Mouse (Mus musculus) left cerebral cortex, adult 2 months (tissue): ENCODE data around the gene Zfp420. TPM values are rescaled to one million over a fixed set of nuclear protein-coding genes. Genes with fewer than 3 reads are reported as not detected.

Experiments used
- DNase-seq, 2 experiments: peaks; one replicate each; pipeline ENCODE4 v3.0.0; 2021 to 2022; ENCODE audit warnings: low spot score in 2 of 2, mixed read lengths in 1 of 2; ENCODE audit errors: extremely low spot score in 1 of 2
- H3K27ac ChIP-seq: fragments of 200-600 bp; 2 replicates; pipeline ENCODE4 v1.8.1; 2022
- H3K4me3 ChIP-seq: fragments of 200-600 bp; 2 replicates; pipeline ENCODE4 v1.8.1; 2022
- CTCF ChIP-seq: fragments of 200-600 bp; IDR thresholded peaks from 2 replicates; pipeline ENCODE4 v1.8.1; 2022; ENCODE audit warnings: antibody characterized with exemption, mild to moderate bottlenecking, moderate library complexity
- intact Hi-C: fragments of 180-260 bp; cut with DNase I; formaldehyde crosslinking; loops from one replicate; pipeline ENCODE4 v1.15.1; 2025
- long read RNA-seq, 2 experiments: library from polyadenylated mRNA; stranded (forward); transcript quantifications; one replicate each; pipeline ENCODE4 v2.0.0; 2021; ENCODE audit warnings: borderline mapping rate in 2 of 2
- total RNA-seq, 2 experiments: library from RNA; stranded (reverse); gene quantifications; 2 replicates each; pipeline ENCODE4 v1.2.3; 2021

The Zfp420 gene
- total RNA-seq: 10 to 100 TPM; 15.3 to 16.8 TPM
- long read RNA-seq, experiment 1, transcript Zfp420-202 (4 exons, 2,537 nt): major isoform, 8 of 12 reads
- long read RNA-seq, experiment 1, partial matches to known transcripts: 2 of 12 reads
- long read RNA-seq, experiment 1, other reads (novel, unspliced or antisense): 0 of 12 reads
- long read RNA-seq, experiment 2, transcript Zfp420-202 (4 exons, 2,537 nt): major isoform, 5 of 11 reads
- long read RNA-seq, experiment 2, partial matches to known transcripts: 3 of 11 reads
- long read RNA-seq, experiment 2, other reads (novel, unspliced or antisense): 3 of 11 reads

DNA sequence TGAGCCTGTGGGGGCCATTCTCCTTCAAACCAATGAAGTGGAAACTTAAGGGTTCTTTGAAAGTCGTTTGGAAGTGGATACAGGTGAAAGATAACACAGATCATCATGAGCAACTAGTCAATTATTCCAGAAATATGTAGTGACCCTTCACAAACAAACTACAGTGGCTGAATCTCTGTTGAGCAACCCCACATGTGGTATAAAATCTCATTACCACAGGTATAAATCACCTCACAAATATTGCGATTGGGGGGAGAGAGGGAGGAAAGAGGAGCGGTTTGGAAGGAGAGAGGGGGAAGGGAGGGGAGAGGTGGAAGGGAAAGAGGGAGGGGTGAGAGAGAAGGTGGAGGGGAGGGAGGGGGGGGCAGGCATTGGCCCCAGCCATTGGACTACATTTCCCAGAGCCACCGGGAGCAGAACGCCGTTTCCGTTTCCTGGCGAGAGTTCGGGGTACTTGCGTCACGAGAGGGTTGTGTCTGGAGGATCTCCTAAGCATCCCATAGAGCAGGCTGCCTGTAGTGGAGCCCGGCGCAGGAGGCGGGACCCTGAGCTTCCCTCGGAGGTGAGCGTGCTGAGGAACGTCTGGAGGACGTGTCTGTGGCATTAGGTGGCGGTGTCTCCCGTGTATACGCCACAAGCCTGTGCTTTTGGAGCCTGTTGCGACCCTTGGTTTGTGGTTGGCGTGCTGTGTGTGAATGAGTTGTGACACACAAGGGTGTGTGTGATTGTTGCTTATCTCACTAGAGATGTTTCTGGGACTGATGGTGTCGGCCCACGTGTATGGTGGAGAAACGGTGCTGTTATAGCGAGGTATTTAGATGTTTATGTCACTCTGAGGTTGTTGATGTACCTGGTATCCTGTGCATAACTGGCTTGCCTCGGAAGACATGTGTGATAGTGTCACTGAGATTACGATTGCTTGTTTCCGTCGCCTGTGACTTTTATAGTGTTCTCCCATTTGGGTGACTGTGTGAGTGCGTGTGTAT is at the start of gene Zfp420:
Gene Zfp420, plus strand, starts transcription at position 448 of the 986 bp plus-strand sequence.
- intact Hi-C loops: loop anchor here (5.0 kb wide), 1 partner anchor 47 kb away; the partner anchor contains the start of genes Zfp27 and Zfp383

DNA sequence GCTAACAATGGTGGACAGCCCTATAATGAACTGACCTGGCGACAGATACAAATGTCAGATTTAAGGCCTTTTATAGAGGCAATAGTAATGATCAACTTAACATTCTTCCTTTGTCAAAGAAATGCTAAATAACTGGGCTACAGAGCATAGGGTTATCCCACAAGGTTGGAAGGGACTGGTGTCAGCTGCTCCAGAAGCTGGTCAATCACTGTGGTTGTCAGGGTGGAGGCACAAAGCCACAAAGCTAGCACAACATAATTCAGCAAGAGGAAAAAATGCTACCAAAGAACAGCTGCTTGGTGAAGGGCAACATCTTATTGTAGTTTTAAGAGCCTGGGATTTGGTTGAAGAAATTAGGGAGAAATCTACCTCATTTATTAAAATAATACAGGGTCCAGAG is 47.5 kb upstream of the Zfp420 start:
- intact Hi-C loops: no loop called here
- TF ChIP-seq CTCF: no peak
- no peak overlapping the region for H3K27ac ChIP-seq
- no peak for DNase-seq
- H3K4me3 ChIP-seq: no peak overlapping the region

More for the DNA sequence above, at the start of gene Zfp420:
- TF ChIP-seq CTCF: no peak; the same call in 1 of the 2 replicates
- Histone ChIP-seq H3K27ac (peak within 1 kb of the TSS; percentile 51), H3K4me3 (peak within 1 kb of the TSS; percentile 76)
- DNase-seq: peak; percentile 87 to 90

DNA sequence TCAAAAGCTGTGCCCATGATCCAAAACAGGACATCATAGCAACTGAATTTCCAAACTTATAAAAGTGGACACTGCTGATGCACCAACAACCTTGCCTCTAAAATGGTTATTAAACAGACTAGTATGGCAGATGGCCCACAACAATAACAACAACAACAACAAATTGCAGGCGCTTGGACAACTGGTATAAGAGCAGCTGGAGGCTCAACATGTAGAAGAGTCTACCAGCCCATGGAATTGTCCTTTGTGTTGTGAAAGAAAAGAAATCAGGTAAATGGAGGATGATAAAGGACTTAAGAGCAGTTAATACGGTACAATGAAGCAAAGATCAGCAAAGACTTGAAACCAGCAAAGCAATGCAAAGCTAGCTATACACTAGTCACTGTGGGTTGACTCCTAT is 45.4 kb upstream of the Zfp420 start:
- no peak overlapping the region; the same call in 1 of the 2 replicates for H3K4me3 ChIP-seq
- DNase-seq: no peak
- intact Hi-C loops: no loop called here
- TF ChIP-seq CTCF: no peak
- H3K27ac ChIP-seq: no peak overlapping the region

DNA sequence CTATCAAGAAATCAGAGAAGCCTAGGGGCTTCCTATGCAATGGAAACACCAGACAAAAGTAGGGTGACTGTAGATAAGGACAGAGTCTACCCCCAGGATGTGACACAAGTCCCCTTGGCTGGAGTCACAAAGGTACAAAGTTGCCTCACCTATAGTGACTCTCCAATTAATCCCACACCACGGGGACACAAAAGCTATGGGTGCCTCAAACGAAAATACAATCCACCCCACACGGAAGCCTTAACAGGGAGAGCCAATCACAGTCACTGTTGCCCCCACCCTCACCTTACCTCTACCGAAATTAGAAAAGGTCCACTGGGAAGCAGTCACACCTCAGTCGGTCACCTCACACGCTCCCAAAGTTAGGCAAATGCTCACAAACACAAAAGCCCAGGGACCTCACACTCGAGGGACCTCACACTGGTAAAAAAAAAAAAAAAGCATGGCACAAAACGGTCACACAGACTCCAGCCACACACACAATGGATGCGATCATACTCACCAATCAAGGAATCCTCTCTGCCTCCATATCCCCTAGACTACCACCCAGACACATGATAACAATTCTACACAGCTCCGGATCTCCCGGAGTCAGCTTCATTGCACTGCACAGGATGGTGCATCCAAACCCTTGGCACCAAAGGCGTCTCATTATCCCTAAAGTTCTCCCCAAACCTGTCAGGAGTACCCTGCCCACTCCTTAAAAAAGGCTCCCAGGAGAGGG is 44.6 kb upstream of the Zfp420 start:
- DNase-seq: no peak
- TF ChIP-seq CTCF: no peak
- peak overlapping the region; percentile 87 for H3K27ac ChIP-seq
- peak overlapping the region; percentile 81 for H3K4me3 ChIP-seq
- intact Hi-C loops: no loop called here

DNA sequence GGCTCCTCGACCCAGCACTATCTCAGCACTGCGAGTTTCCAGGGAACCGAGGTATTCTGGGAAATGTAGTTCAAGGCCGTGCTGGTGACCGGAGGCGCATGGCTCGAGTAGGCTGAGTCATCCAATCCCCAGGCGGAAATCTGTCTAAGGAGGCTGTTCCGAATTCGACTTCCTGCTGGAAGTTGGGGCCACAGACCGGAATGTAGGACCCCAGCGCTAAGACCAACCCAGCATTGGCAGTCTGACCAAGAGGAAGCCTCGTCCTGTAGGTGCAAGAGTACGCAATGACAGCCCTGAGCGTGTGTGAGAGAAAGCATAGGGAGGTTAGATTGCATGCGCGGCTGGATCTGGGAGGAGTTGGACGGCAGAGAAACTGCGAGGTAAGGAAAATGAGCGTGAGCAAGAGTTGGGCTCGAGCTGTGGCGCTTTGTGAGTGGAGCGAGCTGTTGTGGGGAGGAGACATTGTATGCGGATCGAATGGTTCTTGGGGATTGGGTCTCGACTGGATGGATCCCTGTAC is 43.8 kb upstream of the Zfp420 start, which contains the start of gene Zfp790:
Gene Zfp790, plus strand, starts transcription at position 205 of the 520 bp plus-strand sequence.
- TF ChIP-seq CTCF: no peak

DNA sequence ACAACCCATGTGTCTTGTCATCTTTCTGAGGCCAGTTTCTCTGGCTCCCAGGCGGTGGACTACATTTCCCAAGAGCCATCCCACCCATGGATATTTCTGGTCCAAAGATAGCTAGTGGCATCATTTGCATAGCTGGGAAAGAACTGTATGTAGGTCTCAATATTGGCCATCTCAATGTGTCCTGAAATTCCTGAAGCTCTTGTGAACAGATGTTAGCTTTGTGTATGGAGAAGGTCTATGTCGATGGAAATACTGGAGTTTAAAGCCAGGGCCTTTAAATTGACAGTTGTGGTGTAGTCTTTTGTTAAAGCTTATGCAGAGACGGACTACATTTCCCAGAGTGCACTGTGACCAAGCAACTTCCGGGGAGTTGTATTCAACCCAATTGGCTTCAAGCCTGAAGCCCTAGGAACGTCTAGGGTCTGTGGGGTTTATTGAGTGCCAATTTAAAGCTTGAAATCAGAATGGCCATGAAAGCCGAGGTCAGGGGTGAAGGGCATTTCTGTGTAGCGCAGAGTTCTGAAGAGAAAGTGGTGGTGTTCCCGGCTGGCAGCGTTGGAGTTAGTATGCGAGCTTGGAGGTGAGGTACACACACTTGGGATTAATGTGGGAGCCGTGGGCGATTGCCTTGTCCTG is 41.0 kb upstream of the Zfp420 start:
- intact Hi-C loops: loop anchor here (2.0 kb wide), 2 partner anchors 34 to 164 kb away; partner anchors contain the start of genes Zfp568 and Zfp940
- no peak for TF ChIP-seq CTCF
- peak overlapping the region; percentile 87 for H3K27ac ChIP-seq
- peak; percentile 59 to 64 for DNase-seq
- H3K4me3 ChIP-seq: peak overlapping the region; percentile 66

More for the DNA sequence above, 43.8 kb upstream of the Zfp420 start, which contains the start of gene Zfp790:
- intact Hi-C loops: loop anchor here (1.0 kb wide), 2 partner anchors 32 to 48 kb away; partner anchors contain the start of gene Zfp84
- peak; percentile 81 to 90 for DNase-seq
- Histone ChIP-seq H3K4me3 (peak within 1 kb of the TSS; percentile 81), H3K27ac (peak within 1 kb of the TSS; percentile 87)

DNA sequence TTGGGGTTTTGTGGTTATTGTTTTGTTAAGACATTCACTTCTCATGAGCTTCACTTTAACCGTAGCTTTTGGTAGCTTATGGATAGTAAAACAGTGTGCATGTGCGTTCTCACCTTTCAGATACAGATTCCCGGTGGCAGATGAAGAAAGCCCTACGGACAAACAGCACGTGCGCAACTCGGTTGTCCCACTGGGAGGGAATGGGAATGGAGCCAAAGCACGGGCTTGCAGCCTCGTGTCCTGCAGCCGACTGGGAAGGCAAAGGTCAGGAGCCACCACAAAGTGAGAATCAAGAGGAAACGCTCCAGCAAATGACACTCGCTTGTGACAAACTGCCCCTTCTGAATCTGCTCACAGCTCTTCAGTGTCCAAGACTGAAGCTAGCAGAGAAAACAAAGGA is 31.8 kb upstream of the Zfp420 start:
- TF ChIP-seq CTCF: no peak
- no peak for DNase-seq
- H3K27ac ChIP-seq: no peak overlapping the region
- H3K4me3 ChIP-seq: no peak overlapping the region
- intact Hi-C loops: no loop called here

DNA sequence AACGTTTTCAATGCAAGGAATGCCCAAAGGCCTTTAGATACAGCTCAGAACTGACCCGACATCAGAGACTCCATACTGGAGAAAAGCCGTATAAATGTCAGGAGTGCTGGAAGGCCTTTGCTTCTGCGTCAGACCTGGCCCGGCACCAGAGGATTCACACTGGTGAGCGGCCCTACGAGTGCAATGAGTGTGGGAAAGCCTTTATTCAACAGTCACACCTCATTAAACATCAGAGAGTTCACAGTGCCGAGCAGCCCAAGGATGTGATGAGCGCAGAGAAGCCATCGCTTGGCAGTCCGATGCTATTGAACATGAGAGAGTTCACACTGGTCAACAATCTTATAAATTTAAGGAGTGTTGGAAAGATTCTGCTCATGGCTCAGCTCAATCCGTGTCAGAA is 30.0 kb upstream of the Zfp420 start:
- intact Hi-C loops: no loop called here
- DNase-seq: no peak
- H3K27ac ChIP-seq: no peak overlapping the region
- no peak for TF ChIP-seq CTCF
- H3K4me3 ChIP-seq: no peak overlapping the region

DNA sequence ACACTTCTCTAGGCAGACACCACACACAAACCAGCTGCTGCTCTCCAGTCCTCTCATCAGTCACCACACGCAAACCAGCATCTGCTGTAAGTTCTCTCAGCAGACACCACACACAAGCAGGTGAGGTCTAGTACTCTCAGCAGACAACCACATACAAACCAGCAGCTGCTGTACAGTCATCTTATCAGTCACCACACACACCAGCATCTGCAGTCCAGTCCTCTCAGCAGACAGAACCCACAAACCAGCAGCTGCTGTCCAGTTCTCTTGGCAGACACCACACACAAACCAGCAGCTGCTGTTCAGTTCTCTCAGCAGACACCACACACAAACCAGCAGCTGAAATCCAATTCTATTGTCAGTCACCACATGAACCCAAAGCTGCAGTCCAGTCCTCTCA is 23.0 kb upstream of the Zfp420 start:
- DNase-seq: no peak
- intact Hi-C loops: no loop called here
- H3K27ac ChIP-seq: no peak overlapping the region
- H3K4me3 ChIP-seq: no peak overlapping the region
- TF ChIP-seq CTCF: no peak

- no peak for DNase-seq
- no peak for TF ChIP-seq CTCF
- intact Hi-C loops: no loop called here
These were observed 20.5 kb upstream of the Zfp420 start for GRCm38 (mm10) chr7:29839256-29839655.

More at GRCm38 (mm10) chr7:29839256-29839655, 20.5 kb upstream of the Zfp420 start:
- H3K27ac ChIP-seq: no peak overlapping the region
- no peak overlapping the region for H3K4me3 ChIP-seq
